Mouse (Mus musculus) ES-E14 (cell line): ENCODE results near the gene Pik3ip1.

ENCODE experiments used
- MAFK ChIP-seq: IDR thresholded peaks from 2 replicates; pipeline ENCODE4 v1.6.1; 2014; ENCODE audit warnings: mild to moderate bottlenecking, low read depth, low read length, inconsistent platforms; ENCODE audit not compliant: insufficient read depth
- ZC3H11A ChIP-seq: IDR thresholded peaks from 2 replicates; pipeline ENCODE4 v1.6.1; 2012; ENCODE audit warnings: low read depth, mild to moderate bottlenecking, inconsistent platforms, low read length, borderline replicate concordance

DNA sequence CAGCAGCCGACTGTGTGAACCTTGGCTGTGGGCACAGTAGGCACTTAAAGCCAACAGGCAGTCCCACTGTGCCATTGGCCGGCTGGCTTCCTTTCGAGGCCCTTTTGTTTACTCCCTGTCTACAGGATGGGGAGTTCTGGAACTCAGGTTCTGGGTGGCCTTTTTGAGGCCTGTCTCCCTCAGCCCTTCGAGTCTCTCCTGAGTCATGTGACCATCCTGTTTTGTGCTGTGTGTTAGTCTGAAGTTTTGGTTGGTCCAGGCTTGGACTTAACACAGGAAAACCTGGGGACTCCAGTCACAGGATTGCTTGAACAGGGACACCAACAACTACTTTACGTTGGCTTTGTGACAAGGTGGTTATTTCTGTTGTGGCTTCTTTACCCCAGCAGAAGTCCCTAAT lies 34.1 kb upstream of the Pik3ip1 start:
- TF ChIP-seq ZC3H11A (no peak), MAFK (no peak)
